12 mouse cellular contexts compared by ENCODE assay signal in the genomic region with DNA sequence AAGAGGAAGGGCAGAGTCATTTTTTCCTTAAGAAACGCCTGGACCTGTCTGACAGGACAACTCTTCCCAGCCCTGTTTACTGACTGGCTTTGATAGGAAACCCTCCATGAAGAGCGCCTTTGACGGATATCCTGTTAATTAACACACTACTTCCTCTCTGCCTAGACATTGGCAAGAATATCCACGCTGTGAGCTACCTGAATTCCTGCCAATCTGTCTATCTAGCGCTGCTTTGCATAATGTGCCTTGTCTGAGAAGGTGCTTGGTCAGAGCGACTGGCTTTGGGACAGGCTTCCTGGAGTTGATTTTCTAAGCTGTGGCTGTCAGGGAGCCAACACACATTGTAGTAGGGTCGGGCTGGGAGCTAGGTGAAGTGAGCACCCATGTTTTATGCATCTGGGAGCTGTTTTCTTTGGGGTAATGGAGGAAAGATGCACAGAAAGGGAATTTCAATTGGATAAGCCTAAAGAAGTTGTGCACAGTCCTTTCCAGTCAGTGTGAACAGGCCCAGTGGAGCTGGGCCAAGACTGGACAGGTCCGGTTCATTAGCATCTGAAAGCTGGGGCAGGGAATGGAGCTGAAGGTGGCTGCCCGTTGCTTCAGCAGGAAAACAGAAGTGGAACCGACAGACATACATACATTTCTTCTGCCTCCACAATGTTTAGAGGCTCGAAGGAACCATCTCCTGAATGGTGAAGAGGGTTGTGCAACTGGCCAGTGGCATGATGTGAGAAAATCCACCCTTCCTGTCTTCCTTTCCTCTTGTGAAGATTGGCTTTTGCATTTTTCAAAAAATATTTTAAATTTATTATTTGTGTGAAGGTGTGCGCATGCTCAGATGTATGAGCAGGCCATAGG.
DNase-seq lines count a peak whose midpoint lies in the region; ATAC-seq and TF ChIP-seq lines count a peak whose summit lies in the region.
"Had no signal": no experiment of that assay in that cellular context is flagged by ENCODE, and none has a peak within 500 bp of the region (broad histone marks: within the 10 kb centered on the region; RNA-seq: fewer than 3 reads in every experiment).

No protein-coding gene starts in this region.

- TF ChIP-seq CTCF in forebrain, postnatal 0 days (IDR thresholded peaks at IDR 0.05; ENCODE audit: low read depth), result no peak

- no peak overlapping the region for H3K9ac ChIP-seq in forebrain, postnatal 0 days
- H3K9ac ChIP-seq in lung, embryonic 16.5 days (ENCODE audit: low read length), result no peak overlapping the region
- H3K9ac ChIP-seq: liver, embryonic 15.5 days had no signal

- no peaks in the 10 kb centered on the region for H3K36me3 ChIP-seq in heart, embryonic 10.5 days
- no peaks in the 10 kb centered on the region for H3K36me3 ChIP-seq in forebrain, postnatal 0 days (ENCODE audit: insufficient read depth)
- H3K36me3 ChIP-seq in lung, embryonic 16.5 days (ENCODE audit: control insufficient read depth, insufficient read depth, low read length), result no peaks in the 10 kb centered on the region
- H3K36me3 ChIP-seq: liver, embryonic 15.5 days had no signal

- H3K4me3 ChIP-seq in heart, embryonic 10.5 days, result no peak overlapping the region
- no peak overlapping the region for H3K4me3 ChIP-seq in forebrain, postnatal 0 days (ENCODE audit: low read depth, low read length)
- H3K4me3 ChIP-seq in lung, embryonic 16.5 days (ENCODE audit: low read length), result no peak overlapping the region
- H3K4me3 ChIP-seq: liver, embryonic 15.5 days had no signal

- H3K9me3 ChIP-seq in heart, embryonic 10.5 days, result no peaks in the 10 kb centered on the region
- H3K9me3 ChIP-seq in forebrain, postnatal 0 days (ENCODE audit: low read length), result no peaks in the 10 kb centered on the region
- H3K9me3 ChIP-seq in lung, embryonic 16.5 days (ENCODE audit: control insufficient read depth, low read length), result no peaks in the 10 kb centered on the region
- H3K9me3 ChIP-seq: liver, embryonic 15.5 days had no signal

- H3K27me3 ChIP-seq in heart, embryonic 10.5 days (ENCODE audit: insufficient read depth, poor library complexity, severe bottlenecking), result no peaks in the 10 kb centered on the region
- no peaks in the 10 kb centered on the region for H3K27me3 ChIP-seq in forebrain, postnatal 0 days (ENCODE audit: insufficient read depth, low read length)
- no peaks in the 10 kb centered on the region for H3K27me3 ChIP-seq in lung, embryonic 16.5 days (ENCODE audit: control insufficient read depth, insufficient read depth, low read depth, low read length)
- H3K27me3 ChIP-seq: CH12.LX; liver, embryonic 15.5 days had no signal

- no peak overlapping the region for H3K4me2 ChIP-seq in forebrain, postnatal 0 days (ENCODE audit: low read depth)
- no peak overlapping the region for H3K4me2 ChIP-seq in lung, embryonic 16.5 days (ENCODE audit: low read depth, low read length)
- H3K4me2 ChIP-seq: liver, embryonic 15.5 days had no signal

- no peak overlapping the region for H3K27ac ChIP-seq in heart, embryonic 10.5 days
- no peak overlapping the region for H3K27ac ChIP-seq in forebrain, postnatal 0 days (ENCODE audit: low read depth, low read length)
- no peak overlapping the region for H3K27ac ChIP-seq in lung, embryonic 16.5 days (ENCODE audit: low read length)
- H3K27ac ChIP-seq: liver, embryonic 15.5 days had no signal

- H3K4me1 ChIP-seq in heart, embryonic 10.5 days, result peaks cover 16% of the 10 kb centered on the region; the same call in 1 of the 2 replicates
- H3K4me1 ChIP-seq in forebrain, postnatal 0 days (ENCODE audit: insufficient read depth), result no peaks in the 10 kb centered on the region
- no peaks in the 10 kb centered on the region for H3K4me1 ChIP-seq in lung, embryonic 16.5 days (replicated peaks; ENCODE audit: control insufficient read depth, insufficient read depth, low read length)
- H3K4me1 ChIP-seq: liver, embryonic 15.5 days had no signal

- DNase-seq in heart, adult 9 months (ENCODE audit: low spot score in 2 of 2), result peak; percentile 2 to 28
- DNase-seq in heart, embryonic 10.5 days (ENCODE audit: low spot score), result no peak
- peak; percentile 64 for DNase-seq in brain, embryonic 18.5 days (ENCODE audit: low read depth, low spot score)
- DNase-seq in forebrain, postnatal 0 days, result peak; percentile 73
- no peak for DNase-seq in spleen, postnatal 4 days (ENCODE audit: low spot score in 2 of 2)
- DNase-seq in B cell, adult 2 months, result no peak
- DNase-seq in embryo, embryonic 10.5 days (ENCODE audit: low spot score), result no peak
- DNase-seq: gastrocnemius, postnatal 14 days; layer of hippocampus, postnatal 36 days had no signal

- ATAC-seq in forebrain, postnatal 0 days, result peak; percentile 79
- ATAC-seq in lung, embryonic 16.5 days (ENCODE audit: low read depth), result peak; percentile 74

- 72% methylated on average over 12 of the region's 12 CpGs for WGBS in heart, embryonic 10.5 days
- 33% methylated on average over 12 of the region's 12 CpGs for WGBS in forebrain, postnatal 0 days
- WGBS in lung, embryonic 16.5 days, result 47% methylated on average over 12 of the region's 12 CpGs

Comparison
In these comparisons a context has a peak if more than half of its experiments do, and no peak if none do; other contexts are left out.
1. DNase-seq: peak in heart, adult 9 months (2 of 2), brain, embryonic 18.5 days (single experiment) and forebrain, postnatal 0 days (single experiment); none in heart, embryonic 10.5 days (single experiment), spleen, postnatal 4 days (0 of 2), B cell, adult 2 months (0 of 2) and embryo, embryonic 10.5 days (single experiment).